Mouse (Mus musculus): Measurements from ENCODE around the gene Ubxn10. TPM values are rescaled to one million over a fixed set of nuclear protein-coding genes. Genes with fewer than 3 reads are reported as not detected.

The Ubxn10 gene
- total RNA-seq, 2 experiments from 2014 or later, result 1.4 to 1.5 TPM

GRCm38 (mm10) chr4:138729018-138729703 lies 7.8 kb downstream of the Ubxn10 start:
- H3K27ac ChIP-seq, result 0 out of 2 replicates have a peak overlapping the region, but pooled peaks have one; percentile 16
- H3K4me3 ChIP-seq, result no peak overlapping the region
- DNase-seq (ENCODE audit: extremely low spot score in 1 of 2, low spot score in 2 of 2), result no peak
- no peak for TF ChIP-seq CTCF (IDR thresholded peaks at IDR 0.05)
- intact Hi-C loops (cut with DNase I), result no loop called here

- no peak for TF ChIP-seq CTCF (IDR thresholded peaks at IDR 0.05)
- DNase-seq (ENCODE audit: extremely low spot score in 1 of 2, low spot score in 2 of 2), result no peak
- intact Hi-C loops (cut with DNase I), result loop anchor here (2.0 kb wide), 1 partner anchor 271 kb away; the partner anchor contains the start of gene Camk2n1
- Histone ChIP-seq H3K27ac (peak overlapping the region; percentile 89), H3K4me3 (no peak overlapping the region)
Observed at GRCm38 (mm10) chr4:138725751-138726150, 11.2 kb downstream of the Ubxn10 start.

- intact Hi-C loops (cut with DNase I), result loop anchor here (2.0 kb wide), 1 partner anchor 270 kb away; the partner anchor contains the start of gene Camk2n1
- Histone ChIP-seq H3K4me3 (peak overlapping the region; percentile 9; the same call in 1 of the 2 replicates), H3K27ac (peak overlapping the region; percentile 89)
- TF ChIP-seq CTCF (IDR thresholded peaks at IDR 0.05), result no peak
- peak; percentile 60 to 64 for DNase-seq (ENCODE audit: extremely low spot score in 1 of 2, low spot score in 2 of 2)
Observed at GRCm38 (mm10) chr4:138725127-138725461, 11.9 kb downstream of the Ubxn10 start.

- peak within 1 kb of the TSS; percentile 89 for H3K27ac ChIP-seq
- H3K4me3 ChIP-seq, result peak within 1 kb of the TSS; percentile 9; the same call in 1 of the 2 replicates
- intact Hi-C loops (cut with DNase I), result loop anchor here (1.0 to 2.0 kb wide), 2 partner anchors 142 to 270 kb away; partner anchors contain the start of gene Camk2n1
- peak; percentile 47 to 64 for DNase-seq (ENCODE audit: extremely low spot score in 1 of 2, low spot score in 2 of 2)
- TF ChIP-seq CTCF (IDR thresholded peaks at IDR 0.05), result no peak
Observed at GRCm38 (mm10) chr4:138724354-138725126, 12.4 kb downstream of the Ubxn10 start, which contains the start of gene Pla2g2c. Pla2g2c (plus strand) TSS chr4:138724792.

GRCm38 (mm10) chr4:138723493-138724281 lies 13.3 kb downstream of the Ubxn10 start:
- peak; percentile 76 to 79 for DNase-seq (ENCODE audit: extremely low spot score in 1 of 2, low spot score in 2 of 2)
- TF ChIP-seq CTCF (IDR thresholded peaks at IDR 0.05), result no peak
- intact Hi-C loops (cut with DNase I), result loop anchor here (1.0 to 2.0 kb wide), 5 partner anchors 32 to 269 kb away; partner anchors contain the start of gene Camk2n1
- H3K4me3 ChIP-seq, result no peak overlapping the region
- peak overlapping the region; percentile 89 for H3K27ac ChIP-seq

GRCm38 (mm10) chr4:138719264-138719596 lies 17.7 kb downstream of the Ubxn10 start:
- Histone ChIP-seq H3K4me3 (no peak overlapping the region), H3K27ac (peak overlapping the region; percentile 79)
- intact Hi-C loops (cut with DNase I), result no loop called here
- peak in 1 of 2 experiments; percentile 36 for DNase-seq (ENCODE audit: extremely low spot score in 1 of 2, low spot score in 2 of 2)
- no peak for TF ChIP-seq CTCF (IDR thresholded peaks at IDR 0.05)

GRCm38 (mm10) chr4:138718586-138719263 lies 18.2 kb downstream of the Ubxn10 start:
- intact Hi-C loops (cut with DNase I), result no loop called here
- no peak for TF ChIP-seq CTCF (IDR thresholded peaks at IDR 0.05)
- no peak for DNase-seq (ENCODE audit: extremely low spot score in 1 of 2, low spot score in 2 of 2)
- Histone ChIP-seq H3K27ac (peak overlapping the region; percentile 79), H3K4me3 (no peak overlapping the region)

- intact Hi-C loops (cut with DNase I), result no loop called here
- no peak for DNase-seq (ENCODE audit: extremely low spot score in 1 of 2, low spot score in 2 of 2)
- Histone ChIP-seq H3K4me3 (no peak overlapping the region), H3K27ac (peak overlapping the region; percentile 40; the same call in 1 of the 2 replicates)
- no peak for TF ChIP-seq CTCF (IDR thresholded peaks at IDR 0.05)
Observed at GRCm38 (mm10) chr4:138716697-138717096, 20.3 kb downstream of the Ubxn10 start.

- Histone ChIP-seq H3K27ac (no peak overlapping the region), H3K4me3 (no peak overlapping the region)
- no peak for TF ChIP-seq CTCF (IDR thresholded peaks at IDR 0.05)
- intact Hi-C loops (cut with DNase I), result no loop called here
- no peak for DNase-seq (ENCODE audit: extremely low spot score in 1 of 2, low spot score in 2 of 2)
Observed at GRCm38 (mm10) chr4:138714186-138714585, 22.8 kb downstream of the Ubxn10 start.

- no peak overlapping the region for H3K4me3 ChIP-seq
- DNase-seq (ENCODE audit: extremely low spot score in 1 of 2, low spot score in 2 of 2), result no peak
- intact Hi-C loops (cut with DNase I), result no loop called here
- H3K27ac ChIP-seq, result no peak overlapping the region
- no peak for TF ChIP-seq CTCF (IDR thresholded peaks at IDR 0.05)
Observed at GRCm38 (mm10) chr4:138712621-138713020, 24.3 kb downstream of the Ubxn10 start.

- intact Hi-C loops (cut with DNase I), result no loop called here
- Histone ChIP-seq H3K4me3 (no peak overlapping the region), H3K27ac (peak overlapping the region; percentile 12; the same call in 1 of the 2 replicates)
- no peak for DNase-seq (ENCODE audit: extremely low spot score in 1 of 2, low spot score in 2 of 2)
- no peak for TF ChIP-seq CTCF (IDR thresholded peaks at IDR 0.05)
Observed at GRCm38 (mm10) chr4:138712096-138712495, 24.9 kb downstream of the Ubxn10 start.
